Mouse (Mus musculus) bone marrow macrophage, adult 2 months (primary cell): Measurements from ENCODE around the gene Pqlc2.

Source experiments
- CTCF ChIP-seq: IDR thresholded peaks from 2 replicates; pipeline ENCODE4 v1.5.1; 2012; ENCODE audit warnings: low read depth, mild to moderate bottlenecking, low read length, moderate library complexity
- POLR2A ChIP-seq: IDR thresholded peaks from 2 replicates; pipeline ENCODE4 v1.6.1; 2012; ENCODE audit warnings: mild to moderate bottlenecking, low read depth, low read length, borderline replicate concordance

GRCm38 (mm10) chr4:139250886-139251285 is 59.6 kb downstream of the Pqlc2 start:
- TF ChIP-seq CTCF, result no peak
- no peak for TF ChIP-seq POLR2A
